Comparison of ENCODE assay signal across 30 mouse cellular contexts in genomic region chr3:107646947-107647346, GRCm38 (mm10). TPM values are rescaled to one million over a fixed set of nuclear protein-coding genes. Genes with fewer than 3 reads are reported as not detected.
DNase-seq lines count a peak whose midpoint lies in the region; ATAC-seq and TF ChIP-seq lines count a peak whose summit lies in the region.
"Had no signal": no experiment of that assay in that cellular context is flagged by ENCODE, and none has a peak within 500 bp of the region (broad histone marks: within the 10 kb centered on the region; RNA-seq: fewer than 3 reads in every experiment).

No protein-coding gene starts in this region.

- H3K4me3 ChIP-seq in heart, embryonic 12.5 days, result no peak overlapping the region
- no peak overlapping the region for H3K4me3 ChIP-seq in lung, embryonic 14.5 days (ENCODE audit: low read depth, low read length)
- no peak overlapping the region for H3K4me3 ChIP-seq in lung, postnatal 0 days (ENCODE audit: low read depth, low read length)
- H3K4me3 ChIP-seq: embryonic facial prominence, embryonic 10.5 days; embryonic facial prominence, embryonic 15.5 days; forebrain, embryonic 12.5 days; limb, embryonic 10.5 days; limb, embryonic 15.5 days; liver, embryonic 13.5 days; midbrain, embryonic 13.5 days; neural tube, embryonic 13.5 days had no signal

- H3K9me3 ChIP-seq in heart, embryonic 12.5 days (replicated peaks), result no peaks in the 10 kb centered on the region; the same call in 1 of the 2 replicates
- H3K9me3 ChIP-seq in lung, embryonic 14.5 days (ENCODE audit: low read depth, low read length), result no peaks in the 10 kb centered on the region
- no peaks in the 10 kb centered on the region for H3K9me3 ChIP-seq in lung, postnatal 0 days (ENCODE audit: low read length)
- H3K9me3 ChIP-seq: embryonic facial prominence, embryonic 10.5 days; embryonic facial prominence, embryonic 15.5 days; forebrain, embryonic 12.5 days; limb, embryonic 10.5 days; limb, embryonic 15.5 days; liver, embryonic 13.5 days; midbrain, embryonic 13.5 days; neural tube, embryonic 13.5 days had no signal

- H3K9ac ChIP-seq in heart, embryonic 12.5 days, result no peak overlapping the region
- H3K9ac ChIP-seq in lung, embryonic 14.5 days, result no peak overlapping the region
- H3K9ac ChIP-seq in lung, postnatal 0 days (replicated peaks; ENCODE audit: low read depth), result no peak overlapping the region
- H3K9ac ChIP-seq: embryonic facial prominence, embryonic 15.5 days; forebrain, embryonic 12.5 days; forebrain, postnatal 0 days; hindbrain, embryonic 14.5 days; limb, embryonic 15.5 days; liver, embryonic 13.5 days; midbrain, embryonic 13.5 days; neural tube, embryonic 13.5 days had no signal

- H3K4me1 ChIP-seq in heart, embryonic 12.5 days (replicated peaks), result no peaks in the 10 kb centered on the region
- no peaks in the 10 kb centered on the region for H3K4me1 ChIP-seq in lung, embryonic 14.5 days (ENCODE audit: insufficient read depth)
- H3K4me1 ChIP-seq in lung, postnatal 0 days (ENCODE audit: insufficient read depth, low read depth, low read length), result no peaks in the 10 kb centered on the region
- H3K4me1 ChIP-seq: limb, embryonic 15.5 days; liver, embryonic 13.5 days; midbrain, embryonic 13.5 days; neural tube, embryonic 13.5 days had no signal

- peak; percentile 85 for DNase-seq in heart, adult 11 months
- peak; percentile 2 for DNase-seq in kidney, adult 18-20 months
- DNase-seq in kidney, adult 9 months, result no peak
- DNase-seq in lung, embryonic 14.5 days, result peak; percentile 8
- no peak for DNase-seq in lung, postnatal 0 days (ENCODE audit: low spot score)
- DNase-seq: B cell, adult 2 months; cerebellum, adult 11-12 months; cerebellum, postnatal 25 days; forebrain, postnatal 0 days; layer of hippocampus, postnatal 36 days; liver, embryonic 13.5 days; lung, adult 18-20 months; right cerebral cortex, postnatal 4 days; thymus, adult 18-20 months; thymus, postnatal 25 days had no signal

- ATAC-seq in heart, embryonic 12.5 days (ENCODE audit: insufficient number of reproducible peaks, low FRiP score), result no peak
- no peak for ATAC-seq in lung, embryonic 14.5 days (ENCODE audit: insufficient read depth)
- ATAC-seq in lung, postnatal 0 days, result no peak
- ATAC-seq: forebrain, postnatal 0 days; intestine, postnatal 0 days; midbrain, embryonic 13.5 days had no signal

- H3K4me2 ChIP-seq in heart, embryonic 12.5 days, result no peak overlapping the region
- H3K4me2 ChIP-seq in lung, embryonic 14.5 days, result no peak overlapping the region
- H3K4me2 ChIP-seq in lung, postnatal 0 days (replicated peaks; ENCODE audit: low read depth, low read length), result no peak overlapping the region
- H3K4me2 ChIP-seq: embryonic facial prominence, embryonic 15.5 days; forebrain, embryonic 12.5 days; hindbrain, embryonic 14.5 days; limb, embryonic 15.5 days; liver, embryonic 13.5 days; midbrain, embryonic 13.5 days; neural tube, embryonic 13.5 days had no signal

- no peak overlapping the region for H3K27ac ChIP-seq in heart, embryonic 12.5 days (ENCODE audit: poor library complexity, severe bottlenecking)
- no peak overlapping the region for H3K27ac ChIP-seq in lung, embryonic 14.5 days (ENCODE audit: low read depth)
- H3K27ac ChIP-seq in lung, postnatal 0 days (ENCODE audit: low read length), result no peak overlapping the region
- H3K27ac ChIP-seq: embryonic facial prominence, embryonic 10.5 days; embryonic facial prominence, embryonic 15.5 days; forebrain, embryonic 12.5 days; hindbrain, embryonic 14.5 days; limb, embryonic 10.5 days; limb, embryonic 15.5 days; liver, embryonic 13.5 days; macrophage; midbrain, embryonic 13.5 days; neural tube, embryonic 13.5 days; stomach, postnatal 0 days had no signal

- no peak for TF ChIP-seq CTCF in lung, embryonic 14.5 days (IDR thresholded peaks at IDR 0.05; ENCODE audit: low read depth)
- TF ChIP-seq CTCF in lung, postnatal 0 days (IDR thresholded peaks at IDR 0.05), result no peak

- WGBS in heart, embryonic 12.5 days, result 90% methylated on average over 3 of the region's 3 CpGs
- 70% methylated on average over 3 of the region's 3 CpGs for WGBS in lung, embryonic 14.5 days
- 61% methylated on average over 3 of the region's 3 CpGs for WGBS in lung, postnatal 0 days

- H3K27me3 ChIP-seq in heart, embryonic 12.5 days (replicated peaks), result no peaks in the 10 kb centered on the region; the same call in 1 of the 2 replicates
- no peaks in the 10 kb centered on the region for H3K27me3 ChIP-seq in lung, embryonic 14.5 days (ENCODE audit: insufficient read depth, low read length)
- no peaks in the 10 kb centered on the region for H3K27me3 ChIP-seq in lung, postnatal 0 days (replicated peaks; ENCODE audit: insufficient read depth, low read length)
- H3K27me3 ChIP-seq: embryonic facial prominence, embryonic 15.5 days; forebrain, embryonic 12.5 days; limb, embryonic 15.5 days; liver, embryonic 13.5 days; midbrain, embryonic 13.5 days; neural tube, embryonic 13.5 days had no signal

- no peak for TF ChIP-seq EP300 in lung, postnatal 0 days (IDR thresholded peaks at IDR 0.05)

- no peaks in the 10 kb centered on the region for H3K36me3 ChIP-seq in heart, embryonic 12.5 days
- no peaks in the 10 kb centered on the region for H3K36me3 ChIP-seq in lung, embryonic 14.5 days (ENCODE audit: insufficient read depth)
- no peaks in the 10 kb centered on the region for H3K36me3 ChIP-seq in lung, postnatal 0 days (ENCODE audit: insufficient read depth, low read length)
- H3K36me3 ChIP-seq: embryonic facial prominence, embryonic 10.5 days; embryonic facial prominence, embryonic 15.5 days; forebrain, embryonic 12.5 days; limb, embryonic 10.5 days; limb, embryonic 15.5 days; liver, embryonic 13.5 days; midbrain, embryonic 13.5 days; neural tube, embryonic 13.5 days had no signal

RNA-seq across cellular contexts. Expression of gene Strip1, which starts 15.5 kb away (rescaled TPM):
- polyA plus RNA-seq in heart, embryonic 12.5 days (2016; fragmentation: Nextera tagmentation; extraction: Ambion mirVana), result 43.6 and 44.6 TPM in 2 replicates
- 61.1 and 63.4 TPM in 2 replicates for polyA plus RNA-seq in lung, embryonic 14.5 days (2014; fragmentation: Nextera tagmentation; extraction: Ambion mirVana)
- 24.9 and 26.9 TPM in 2 replicates for polyA plus RNA-seq in lung, postnatal 0 days (2015; fragmentation: Nextera tagmentation; extraction: Ambion mirVana)

RNA-seq across cellular contexts. Expression of gene Gm10961, which starts 15.8 kb away (rescaled TPM):
- polyA plus RNA-seq in heart, embryonic 12.5 days (2016; fragmentation: Nextera tagmentation; extraction: Ambion mirVana), result not detected in 2 replicates
- not detected in 2 replicates for polyA plus RNA-seq in lung, embryonic 14.5 days (2014; fragmentation: Nextera tagmentation; extraction: Ambion mirVana)
- not detected in 2 replicates for polyA plus RNA-seq in lung, postnatal 0 days (2015; fragmentation: Nextera tagmentation; extraction: Ambion mirVana)
- polyA plus RNA-seq: embryonic facial prominence, embryonic 10.5 days; embryonic facial prominence, embryonic 15.5 days; forebrain, embryonic 12.5 days; forebrain, postnatal 0 days; heart, embryonic 14.5 days; hindbrain, embryonic 14.5 days; intestine, postnatal 0 days; large intestine, adult 2 months; limb, embryonic 10.5 days; limb, embryonic 15.5 days; liver, embryonic 13.5 days; macrophage; midbrain, embryonic 13.5 days; neural tube, embryonic 13.5 days; spleen, adult 2 months; stomach, postnatal 0 days had no signal

RNA-seq across cellular contexts. Expression of gene Ahcyl1, which starts 49.4 kb away (rescaled TPM):
- polyA plus RNA-seq in heart, embryonic 12.5 days (2016; fragmentation: Nextera tagmentation; extraction: Ambion mirVana), result 69.3 and 74.0 TPM in 2 replicates
- polyA plus RNA-seq in lung, embryonic 14.5 days (2014; fragmentation: Nextera tagmentation; extraction: Ambion mirVana), result 106 and 107 TPM in 2 replicates
- polyA plus RNA-seq in lung, postnatal 0 days (2015; fragmentation: Nextera tagmentation; extraction: Ambion mirVana), result 37.1 and 39.3 TPM in 2 replicates

RNA-seq across cellular contexts. Expression of gene Alx3, which starts 52.1 kb away (rescaled TPM):
- polyA plus RNA-seq in heart, embryonic 12.5 days (2016; fragmentation: Nextera tagmentation; extraction: Ambion mirVana), result 0.49 and 1.4 TPM in 2 replicates
- 0.23 TPM in 1 of 2 replicates, not detected in the other for polyA plus RNA-seq in lung, embryonic 14.5 days (2014; fragmentation: Nextera tagmentation; extraction: Ambion mirVana)
- polyA plus RNA-seq in lung, postnatal 0 days (2015; fragmentation: Nextera tagmentation; extraction: Ambion mirVana), result not detected in 2 replicates
- polyA plus RNA-seq: heart, embryonic 14.5 days; hindbrain, embryonic 14.5 days; intestine, postnatal 0 days; large intestine, adult 2 months; macrophage; neural tube, embryonic 13.5 days; spleen, adult 2 months; stomach, postnatal 0 days had no signal

Comparison
In these comparisons a context has a peak if more than half of its experiments do, and no peak if none do; other contexts are left out.
1. DNase-seq: peak in heart, adult 11 months (single experiment), kidney, adult 18-20 months (single experiment) and lung, embryonic 14.5 days (single experiment); none in kidney, adult 9 months (single experiment) and lung, postnatal 0 days (single experiment).